Mouse (Mus musculus) CH12.LX (cell line): Measurements from ENCODE around the gene Actr1b. TPM values are rescaled to one million over a fixed set of nuclear protein-coding genes. Genes with fewer than 3 reads are reported as not detected.
A peak's percentile ranks its signal among the peaks of the same experiment; 100 is the strongest.

Source experiments
- DNase-seq: peaks from one replicate; pipeline ENCODE4 v3.0.0-alpha.2; 2013; ENCODE audit errors: extremely low read depth
- H3K27ac ChIP-seq: 2 replicates; pipeline ENCODE4 v1.5.1; 2012; ENCODE audit warnings: low read depth, mild to moderate bottlenecking, control low read depth, moderate library complexity; ENCODE audit not compliant: insufficient read depth
- H3K27me3 ChIP-seq: replicated peaks from 2 replicates; pipeline ENCODE3; 2012; ENCODE audit warnings: inconsistent platforms
- H3K36me3 ChIP-seq, 2 experiments: replicated peaks in 1 of 2; 2 replicates each; pipeline versions ENCODE3 to v1.6.1; 2012; ENCODE audit warnings: inconsistent platforms in 1 of 2, low read length in 1 of 2, mild to moderate bottlenecking in 1 of 2, mixed read lengths in 1 of 2, moderate library complexity in 1 of 2; ENCODE audit not compliant: control insufficient read depth in 1 of 2, insufficient read depth in 1 of 2
- H3K4me1 ChIP-seq, 2 experiments: 2 replicates each; pipeline ENCODE4 v1.6.1; 2012; ENCODE audit warnings: inconsistent platforms in 1 of 2, moderate library complexity in 1 of 2; ENCODE audit not compliant: insufficient read depth in 2 of 2, control insufficient read depth in 1 of 2
- H3K4me2 ChIP-seq: 2 replicates; pipeline ENCODE4 v1.6.1; 2012; ENCODE audit warnings: low read depth, mild to moderate bottlenecking, control low read depth; ENCODE audit not compliant: poor library complexity, insufficient read depth, severe bottlenecking
- H3K4me3 ChIP-seq, 3 experiments: fragments of 150-350 bp in 1 of 3; sonication (generic) in 1 of 3; replicated peaks in 1 of 3; 2 replicates each; pipeline versions ENCODE3 to v1.5.1; 2011 to 2012; ENCODE audit warnings: low read depth in 2 of 3, low read length in 2 of 3, mild to moderate bottlenecking in 2 of 3, moderate library complexity in 2 of 3, control low read depth in 1 of 3, improper control_type of control experiment in 1 of 3, inconsistent platforms in 1 of 3, mixed read lengths in 1 of 3; ENCODE audit not compliant: poor library complexity in 1 of 3
- H3K79me2 ChIP-seq: replicated peaks from 2 replicates; pipeline ENCODE4 v1.6.1; 2012; ENCODE audit warnings: mild to moderate bottlenecking, moderate library complexity; ENCODE audit not compliant: control insufficient read depth, poor library complexity, insufficient read depth, severe bottlenecking; ENCODE audit errors: extremely low read depth
- H3K9ac ChIP-seq: 2 replicates; pipeline ENCODE4 v1.6.1; 2012; ENCODE audit warnings: low read depth, mild to moderate bottlenecking, control low read depth, moderate library complexity; ENCODE audit not compliant: insufficient read depth
- H3K9me3 ChIP-seq: replicated peaks from 2 replicates; pipeline ENCODE3; 2012; ENCODE audit warnings: low read length, inconsistent platforms, mixed read lengths
- BHLHE40 ChIP-seq: IDR thresholded peaks from 2 replicates; pipeline ENCODE4 v1.6.1; 2011; ENCODE audit warnings: mild to moderate bottlenecking, low read depth, low read length, improper control_type of control experiment
- CHD1 ChIP-seq: IDR thresholded peaks from 2 replicates; pipeline ENCODE4 v1.6.1; 2012; ENCODE audit warnings: low read depth, low read length, improper control_type of control experiment, inconsistent platforms
- CTCF ChIP-seq, 2 experiments: IDR thresholded peaks in 1 of 2; conservative IDR thresholded peaks in 1 of 2; 2 replicates each; pipeline ENCODE4 v1.5.1; 2011 to 2012; ENCODE audit warnings: low read depth in 2 of 2, low read length in 2 of 2, improper control_type of control experiment in 1 of 2, inconsistent platforms in 1 of 2, mild to moderate bottlenecking in 1 of 2, moderate library complexity in 1 of 2
- ELF1 ChIP-seq: IDR thresholded peaks from 2 replicates; pipeline ENCODE4 v1.6.1; 2014; ENCODE audit warnings: low read depth, mild to moderate bottlenecking, inconsistent platforms, low read length, improper control_type of control experiment
- EP300 ChIP-seq: IDR thresholded peaks from 2 replicates; pipeline ENCODE4 v1.6.1; 2011; ENCODE audit warnings: low read length, improper control_type of control experiment
- ETS1 ChIP-seq: conservative IDR thresholded peaks from 2 replicates; pipeline ENCODE4 v1.6.1; 2012; ENCODE audit warnings: low read depth, mild to moderate bottlenecking, inconsistent platforms, low read length, improper control_type of control experiment, moderate library complexity
- GABPA ChIP-seq: IDR thresholded peaks from 2 replicates; pipeline ENCODE4 v1.6.1; 2012; ENCODE audit warnings: low read depth, low read length, improper control_type of control experiment, inconsistent platforms; ENCODE audit not compliant: insufficient replicate concordance
- HCFC1 ChIP-seq: IDR thresholded peaks from 2 replicates; pipeline ENCODE4 v1.6.1; 2012; ENCODE audit warnings: low read depth, mild to moderate bottlenecking, inconsistent platforms, low read length, improper control_type of control experiment
- IRF4 ChIP-seq: IDR thresholded peaks from 2 replicates; pipeline ENCODE4 v1.6.1; 2014; ENCODE audit warnings: low read depth, mild to moderate bottlenecking, inconsistent platforms, low read length, improper control_type of control experiment
- JUN ChIP-seq: IDR thresholded peaks from 2 replicates; pipeline ENCODE4 v1.6.1; 2011; ENCODE audit warnings: low read depth, mild to moderate bottlenecking, low read length, improper control_type of control experiment, moderate library complexity; ENCODE audit not compliant: insufficient read depth
- JUND ChIP-seq: conservative IDR thresholded peaks from 2 replicates; pipeline ENCODE4 v1.6.1; 2011; ENCODE audit warnings: low read depth, low read length, improper control_type of control experiment
- KAT2A ChIP-seq: IDR thresholded peaks from 2 replicates; pipeline ENCODE4 v1.6.1; 2012; ENCODE audit warnings: low read length, improper control_type of control experiment, inconsistent platforms; ENCODE audit not compliant: insufficient replicate concordance
- MAX ChIP-seq: IDR thresholded peaks from 2 replicates; pipeline ENCODE4 v1.6.1; 2011; ENCODE audit warnings: low read length, improper control_type of control experiment
- MAZ ChIP-seq: IDR thresholded peaks from 2 replicates; pipeline ENCODE4 v1.6.1; 2012; ENCODE audit warnings: low read depth, mild to moderate bottlenecking, inconsistent platforms, low read length, improper control_type of control experiment, moderate library complexity
- MXI1 ChIP-seq: IDR thresholded peaks from 2 replicates; pipeline ENCODE4 v1.6.1; 2011; ENCODE audit warnings: mild to moderate bottlenecking, low read depth, low read length, improper control_type of control experiment
- MYC ChIP-seq: IDR thresholded peaks from 2 replicates; pipeline ENCODE4 v1.6.1; 2011; ENCODE audit warnings: low read depth, mild to moderate bottlenecking, improper control_type of control experiment, low read length
- NELFE ChIP-seq: IDR thresholded peaks from 2 replicates; pipeline ENCODE4 v1.6.1; 2011; ENCODE audit warnings: low read depth, low read length, improper control_type of control experiment
- NRF1 ChIP-seq: IDR thresholded peaks from 2 replicates; pipeline ENCODE4 v1.6.1; 2014; ENCODE audit warnings: low read depth, mild to moderate bottlenecking, inconsistent platforms, low read length, improper control_type of control experiment, moderate library complexity
- POLR2A ChIP-seq: IDR thresholded peaks from 2 replicates; pipeline ENCODE4 v1.6.1; 2011; ENCODE audit warnings: low read depth, mild to moderate bottlenecking, improper control_type of control experiment, low read length
- RAD21 ChIP-seq: IDR thresholded peaks from 2 replicates; pipeline ENCODE4 v1.6.1; 2011; ENCODE audit warnings: low read depth, mild to moderate bottlenecking, low read length, improper control_type of control experiment, moderate library complexity
- RCOR1 ChIP-seq: conservative IDR thresholded peaks from 2 replicates; pipeline ENCODE4 v1.6.1; 2012; ENCODE audit warnings: low read depth, mild to moderate bottlenecking, inconsistent platforms, low read length, improper control_type of control experiment
- SIN3A ChIP-seq: IDR thresholded peaks from 2 replicates; pipeline ENCODE4 v1.6.1; 2012; ENCODE audit warnings: low read length, improper control_type of control experiment, inconsistent platforms
- SMC3 ChIP-seq: IDR thresholded peaks from 2 replicates; pipeline ENCODE4 v1.6.1; 2011; ENCODE audit warnings: low read depth, low read length, improper control_type of control experiment
- TBP ChIP-seq: conservative IDR thresholded peaks from 2 replicates; pipeline ENCODE4 v1.6.1; 2011; ENCODE audit warnings: low read depth, low read length, improper control_type of control experiment
- TCF12 ChIP-seq: IDR thresholded peaks from 2 replicates; pipeline ENCODE4 v1.6.1; 2014; ENCODE audit warnings: low read depth, mild to moderate bottlenecking, inconsistent platforms, low read length, improper control_type of control experiment
- USF1 ChIP-seq: IDR thresholded peaks from 2 replicates; pipeline ENCODE4 v1.6.1; 2014; ENCODE audit warnings: low read depth, mild to moderate bottlenecking, inconsistent platforms, low read length, improper control_type of control experiment
- USF2 ChIP-seq: conservative IDR thresholded peaks from 2 replicates; pipeline ENCODE4 v1.6.1; 2011; ENCODE audit warnings: low read depth, low read length, improper control_type of control experiment
- ZKSCAN1 ChIP-seq: IDR thresholded peaks from 2 replicates; pipeline ENCODE4 v1.6.1; 2012; ENCODE audit warnings: low read depth, inconsistent platforms, low read length, improper control_type of control experiment, borderline replicate concordance
- ZMIZ1 ChIP-seq: IDR thresholded peaks from 2 replicates; pipeline ENCODE4 v1.6.1; 2012; ENCODE audit warnings: low read depth, mild to moderate bottlenecking, inconsistent platforms, low read length, improper control_type of control experiment
- ZNF384 ChIP-seq: IDR thresholded peaks from 2 replicates; pipeline ENCODE4 v1.6.1; 2012; ENCODE audit warnings: low read depth, low read length, improper control_type of control experiment, inconsistent platforms
- dilution Hi-C: fragments of 300-500 bp; cut with MboI; formaldehyde crosslinking; loops from 2 replicates; pipeline ENCODE4 v1.14.3; 2020; ENCODE audit warnings: low sequenced_read_pairs; ENCODE audit not compliant: extremely low pct_unique_long_range_greater_than_20kb, extremely low pct_ligation_motif_present
- in situ Hi-C: fragments of 300-500 bp; cut with MboI; formaldehyde crosslinking; loops from 3 replicates; pipeline ENCODE4 v1.14.3; 2019; ENCODE audit warnings: low sequenced_read_pairs, low pct_ligation_motif_present, low pct_unique_long_range_greater_than_20kb, mixed read lengths
- polyA plus RNA-seq: library from polyadenylated mRNA; unstranded; fragments of >175 nt; gene quantifications from 2 replicates; pipeline ENCODE4 v1.2.1, GENCODE M21; 2012; ENCODE audit warnings: low read depth; ENCODE audit not compliant: insufficient read length
- total RNA-seq, 2 experiments: library from RNA; depleted of rRNA; stranded (reverse); fragments of 300-350 nt in 1 of 2; fragments of >200 nt in 1 of 2; gene quantifications; 2 replicates each; pipeline ENCODE4 v1.2.3; 2012 to 2014

Actr1b gene
- total and polyA plus RNA-seq, 3 experiments: 61.0 to 71.2 (median 66.2) TPM

DNA sequence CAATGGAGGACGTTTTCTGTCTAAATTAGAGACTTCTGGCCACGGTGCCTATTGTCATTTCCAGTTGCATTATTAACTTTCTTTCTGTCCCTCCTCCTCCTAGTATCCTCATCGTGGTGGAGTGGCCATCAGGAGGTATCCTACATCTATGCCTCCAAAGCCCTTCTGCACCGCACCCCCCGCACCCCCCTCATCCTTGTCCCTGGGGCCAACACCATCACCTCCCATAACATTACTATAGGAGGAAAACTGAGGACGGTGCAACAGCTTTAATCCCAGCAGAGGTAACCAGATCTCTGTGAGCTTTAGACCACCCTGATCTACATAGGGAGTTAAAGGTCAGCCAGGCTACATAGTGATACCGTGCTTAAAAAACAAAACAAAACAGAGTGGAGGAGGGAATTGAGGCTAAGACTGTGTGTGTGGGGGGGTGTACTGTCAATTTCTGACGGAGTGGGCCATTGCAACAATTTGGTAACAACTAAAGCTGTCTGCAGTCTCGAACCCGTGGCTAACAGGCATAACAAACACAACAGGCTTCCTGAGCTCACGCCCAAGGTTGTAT is 23.5 kb downstream of the Actr1b start:
- dilution Hi-C loops (no loop called here), in situ Hi-C loops (no loop called here)
- no peak for TF ChIP-seq EP300
- TF ChIP-seq JUN: no peak
- TF ChIP-seq GABPA: no peak
- no peak for TF ChIP-seq NELFE
- no peak for TF ChIP-seq MYC
- no peak for TF ChIP-seq NRF1
- Histone ChIP-seq H3K4me1 (peaks cover 0 to 19% of the 10 kb centered on the region in 2 experiments; a peak in 2 of 4 replicates), H3K9ac (peak overlapping the region; percentile 8; the same call in 1 of the 2 replicates), H3K27me3 (no peaks in the 10 kb centered on the region), H3K4me2 (peak overlapping the region; percentile 35), H3K27ac (no peak overlapping the region), H3K79me2 (peaks cover 12% of the 10 kb centered on the region), H3K36me3 (peaks cover 14 to 30% of the 10 kb centered on the region in 2 experiments), H3K9me3 (no peaks in the 10 kb centered on the region), H3K4me3 (peak overlapping the region; percentile 42 to 70 (median 67))
- no peak for DNase-seq

DNA sequence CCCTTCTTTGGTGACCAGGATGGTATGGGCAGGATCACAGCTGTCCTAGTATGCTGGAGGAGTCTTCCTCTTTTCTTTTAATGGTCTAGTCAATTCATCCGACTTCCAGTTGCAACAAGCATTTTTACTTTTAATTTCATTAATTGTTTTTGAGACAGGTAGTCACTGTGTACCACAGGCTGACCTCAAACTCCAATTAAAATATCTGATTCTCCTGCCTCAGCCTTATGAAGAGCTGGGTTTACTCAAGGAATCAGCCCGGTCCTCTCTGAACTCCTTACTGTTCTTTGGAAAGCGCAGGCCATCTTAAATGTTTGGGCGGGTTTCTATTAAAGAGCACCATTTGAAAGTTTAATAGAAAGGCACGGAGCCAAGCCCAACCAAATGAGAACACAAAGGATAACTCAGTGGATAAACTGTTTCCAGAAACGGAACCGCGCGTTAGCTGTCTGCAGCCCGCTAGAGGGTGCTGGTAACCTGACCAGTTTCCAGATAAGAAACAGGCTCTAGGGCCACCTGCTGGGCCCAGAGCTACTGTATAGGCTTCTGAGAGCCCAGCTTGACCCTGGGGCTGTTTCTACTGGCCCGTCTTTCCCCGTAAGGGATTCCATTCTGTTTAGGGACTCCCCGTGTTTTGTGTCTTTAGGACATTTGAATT is 30.3 kb downstream of the Actr1b start:
- peaks cover 0 to 5% of the 10 kb centered on the region in 2 experiments; a peak in 1 of 4 replicates for H3K4me1 ChIP-seq
- dilution Hi-C loops (no loop called here), in situ Hi-C loops (no loop called here)
- no peak overlapping the region for H3K27ac ChIP-seq
- H3K4me2 ChIP-seq: no peak overlapping the region
- H3K36me3 ChIP-seq: no peaks in the 10 kb centered on the region
- peak; percentile 81 for DNase-seq
- no peaks in the 10 kb centered on the region for H3K9me3 ChIP-seq
- no peaks in the 10 kb centered on the region for H3K27me3 ChIP-seq
- H3K9ac ChIP-seq: 0 out of 2 replicates have a peak overlapping the region, but pooled peaks have one; percentile 28
- no peak overlapping the region for H3K4me3 ChIP-seq
- no peaks in the 10 kb centered on the region for H3K79me2 ChIP-seq
- no peak for TF ChIP-seq GABPA
- no peak for TF ChIP-seq MXI1
- TF ChIP-seq SIN3A: no peak
- no peak for TF ChIP-seq USF1
- TF ChIP-seq ELF1: 0 out of 2 replicates have a peak, but pooled peaks have one; percentile 46
- TF ChIP-seq MAX: 0 out of 2 replicates have a peak, but pooled peaks have one; percentile 10
- TF ChIP-seq MAZ: no peak
- 0 out of 2 replicates have a peak, but pooled peaks have one; percentile 15 for TF ChIP-seq HCFC1
- no peak for TF ChIP-seq TBP
- TF ChIP-seq RCOR1: no peak
- peak; percentile 34 to 100; a peak in 3 of 4 replicates for TF ChIP-seq CTCF (conservative IDR thresholded peaks at IDR 0.05 in 1 of 2, IDR thresholded peaks at IDR 0.05 in 1 of 2; ENCODE audit: low read depth in 2 of 2, low read length in 2 of 2)
- TF ChIP-seq USF2: no peak
- TF ChIP-seq EP300: no peak
- TF ChIP-seq SMC3: peak; percentile 91
- TF ChIP-seq NELFE: peak; percentile 76; the same call in 1 of the 2 replicates
- TF ChIP-seq TCF12: 0 out of 2 replicates have a peak, but pooled peaks have one; percentile 41
- TF ChIP-seq IRF4: peak; percentile 61; the same call in 1 of the 2 replicates
- TF ChIP-seq RAD21: peak; percentile 85
- TF ChIP-seq CHD1: no peak
- TF ChIP-seq MYC: peak; percentile 47; the same call in 1 of the 2 replicates
- TF ChIP-seq BHLHE40: no peak
- no peak for TF ChIP-seq ZNF384
- no peak for TF ChIP-seq ETS1
- TF ChIP-seq ZMIZ1: no peak
- TF ChIP-seq JUND: no peak
- TF ChIP-seq POLR2A: no peak
- no peak for TF ChIP-seq NRF1
- no peak for TF ChIP-seq KAT2A
- no peak for TF ChIP-seq ZKSCAN1
